ENCODE assay signal across 24 mouse cellular contexts in the genomic region with DNA sequence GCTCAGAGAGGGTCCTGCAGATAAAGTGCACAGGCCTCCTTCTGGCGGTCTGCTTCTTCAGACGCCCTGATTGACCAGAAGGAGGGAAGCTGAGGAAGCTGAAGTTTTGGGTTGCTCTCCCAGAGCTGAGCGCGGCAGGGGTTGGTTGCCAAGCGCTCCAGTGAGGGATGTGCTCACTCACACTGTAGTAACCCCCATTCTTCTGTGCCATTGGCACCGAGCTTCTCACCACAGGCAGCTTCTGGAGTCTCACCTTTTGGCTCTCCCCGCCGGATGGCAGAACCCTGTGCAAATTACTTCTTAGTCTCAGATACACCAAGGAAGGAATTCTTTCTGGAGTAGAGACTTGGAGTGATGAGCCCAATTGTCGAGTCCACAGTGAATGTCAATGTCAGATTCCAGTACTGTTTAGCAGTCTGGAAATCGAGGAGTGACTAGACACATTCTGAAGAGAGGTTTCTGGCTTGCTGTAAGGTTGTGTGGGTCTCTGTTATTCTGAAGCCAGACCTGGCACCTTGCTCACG.
DNase-seq lines count a peak whose midpoint lies in the region; ATAC-seq lines count a peak whose summit lies in the region.
"Had no signal": no experiment of that assay in that cellular context is flagged by ENCODE, and none has a peak within 500 bp of the region (broad histone marks: within the 10 kb centered on the region; RNA-seq: fewer than 3 reads in every experiment).

No protein-coding gene starts in this region.

- no peaks in the 10 kb centered on the region for H3K9me3 ChIP-seq in midbrain, embryonic 14.5 days (ENCODE audit: control insufficient read depth, low read length)
- H3K9me3 ChIP-seq in midbrain, embryonic 13.5 days = no peaks in the 10 kb centered on the region
- H3K9me3 ChIP-seq: forebrain, embryonic 15.5 days; heart, embryonic 13.5 days; intestine, embryonic 15.5 days; limb, embryonic 13.5 days; liver, embryonic 12.5 days; neural tube, embryonic 15.5 days had no signal

- 0 out of 2 replicates have a peak overlapping the region, but pooled peaks have one; percentile 13 for H3K27ac ChIP-seq in midbrain, embryonic 14.5 days (replicated peaks; ENCODE audit: low read depth, low read length)
- no peak overlapping the region for H3K27ac ChIP-seq in midbrain, embryonic 13.5 days
- H3K27ac ChIP-seq: forebrain, embryonic 15.5 days; heart, embryonic 13.5 days; hindbrain, embryonic 14.5 days; intestine, embryonic 15.5 days; layer of hippocampus, adult 2 months; limb, embryonic 13.5 days; liver, embryonic 12.5 days; neural tube, embryonic 15.5 days had no signal

- no peaks in the 10 kb centered on the region for H3K36me3 ChIP-seq in midbrain, embryonic 14.5 days (ENCODE audit: control insufficient read depth, insufficient read depth, low read length)
- no peaks in the 10 kb centered on the region for H3K36me3 ChIP-seq in midbrain, embryonic 13.5 days
- H3K36me3 ChIP-seq: forebrain, embryonic 15.5 days; heart, embryonic 13.5 days; intestine, embryonic 15.5 days; limb, embryonic 13.5 days; liver, embryonic 12.5 days; neural tube, embryonic 15.5 days had no signal

- no peaks in the 10 kb centered on the region for H3K4me1 ChIP-seq in midbrain, embryonic 14.5 days (ENCODE audit: control insufficient read depth, insufficient read depth, low read length)
- H3K4me1 ChIP-seq in midbrain, embryonic 13.5 days (replicated peaks) = peaks cover 13% of the 10 kb centered on the region
- H3K4me1 ChIP-seq: forebrain, embryonic 15.5 days; heart, embryonic 13.5 days; intestine, embryonic 15.5 days; limb, embryonic 13.5 days; liver, embryonic 12.5 days had no signal

- no peak for ATAC-seq in midbrain, embryonic 14.5 days (ENCODE audit: low FRiP score, low TSS enrichment)
- no peak for ATAC-seq in midbrain, embryonic 13.5 days
- ATAC-seq: forebrain, embryonic 15.5 days; intestine, embryonic 15.5 days; liver, embryonic 12.5 days had no signal

- no peaks in the 10 kb centered on the region for H3K27me3 ChIP-seq in midbrain, embryonic 14.5 days (ENCODE audit: control insufficient read depth, insufficient read depth, low read length)
- no peaks in the 10 kb centered on the region for H3K27me3 ChIP-seq in midbrain, embryonic 13.5 days
- H3K27me3 ChIP-seq: forebrain, embryonic 15.5 days; heart, embryonic 13.5 days; intestine, embryonic 15.5 days; limb, embryonic 13.5 days; liver, embryonic 12.5 days; neural tube, embryonic 15.5 days had no signal

- H3K9ac ChIP-seq in midbrain, embryonic 14.5 days (replicated peaks; ENCODE audit: low read length) = no peak overlapping the region
- no peak overlapping the region for H3K9ac ChIP-seq in midbrain, embryonic 13.5 days (replicated peaks)
- H3K9ac ChIP-seq: forebrain, embryonic 15.5 days; heart, embryonic 13.5 days; hindbrain, embryonic 14.5 days; intestine, embryonic 15.5 days; limb, embryonic 13.5 days; liver, embryonic 12.5 days; neural tube, embryonic 15.5 days had no signal

- DNase-seq in midbrain, embryonic 14.5 days = no peak
- peak; percentile 54 to 65 for DNase-seq in cerebellum, adult 18-20 months
- DNase-seq in cerebellum, adult 9-11 months = peak; percentile 71
- DNase-seq in adipocyte (ENCODE audit: low spot score) = no peak
- DNase-seq in gastrocnemius, adult 18-20 months (ENCODE audit: low spot score) = no peak
- DNase-seq in T-cell, adult 2 months (ENCODE audit: low spot score) = no peak
- DNase-seq: adrenal gland, postnatal 14 days; gastrocnemius, postnatal 14 days; heart, adult 18-20 months; heart, postnatal 14 days; kidney, postnatal 14 days; lung, adult 2 months; right cerebral cortex, adult 18-20 months; right cerebral cortex, postnatal 4 days; thymus, postnatal 14 days had no signal

- WGBS in midbrain, embryonic 14.5 days = 70% methylated on average over 11 of the region's 11 CpGs
- 68% methylated on average over 11 of the region's 11 CpGs for WGBS in midbrain, embryonic 13.5 days

- H3K4me3 ChIP-seq in midbrain, embryonic 14.5 days (replicated peaks; ENCODE audit: low read depth, low read length) = no peak overlapping the region
- H3K4me3 ChIP-seq in midbrain, embryonic 13.5 days (replicated peaks) = no peak overlapping the region
- H3K4me3 ChIP-seq: forebrain, embryonic 15.5 days; heart, embryonic 13.5 days; intestine, embryonic 15.5 days; layer of hippocampus, adult 2 months; limb, embryonic 13.5 days; liver, embryonic 12.5 days; neural tube, embryonic 15.5 days had no signal

- H3K4me2 ChIP-seq in midbrain, embryonic 14.5 days (ENCODE audit: low read length) = no peak overlapping the region
- H3K4me2 ChIP-seq in midbrain, embryonic 13.5 days (replicated peaks) = no peak overlapping the region
- H3K4me2 ChIP-seq: forebrain, embryonic 15.5 days; heart, embryonic 13.5 days; hindbrain, embryonic 14.5 days; intestine, embryonic 15.5 days; limb, embryonic 13.5 days; liver, embryonic 12.5 days; neural tube, embryonic 15.5 days had no signal

Comparison
In these comparisons a context has a peak if more than half of its experiments do, and no peak if none do; other contexts are left out.
1. DNase-seq: peak in cerebellum, adult 18-20 months (2 of 2) and cerebellum, adult 9-11 months (single experiment); none in midbrain, embryonic 14.5 days (single experiment), adipocyte (single experiment), gastrocnemius, adult 18-20 months (single experiment) and T-cell, adult 2 months (single experiment).